Mouse (Mus musculus): ENCODE measurements around the gene Fam160a1. TPM values are rescaled to one million over a fixed set of nuclear protein-coding genes. Genes with fewer than 3 reads are reported as not detected.

Fam160a1 gene
- polyA plus RNA-seq, 1 experiment from 2014 or later, result 0.59 TPM

- Histone ChIP-seq H3K9me3 (no peaks in the 10 kb centered on the region), H3K27me3 (no peaks in the 10 kb centered on the region), H3K4me3 (replicated peaks) (no peak overlapping the region), H3K27ac (no peak overlapping the region), H3K4me1 (peaks cover 10% of the 10 kb centered on the region), H3K4me2 (no peak overlapping the region), H3K36me3 (replicated peaks) (no peaks in the 10 kb centered on the region), H3K9ac (no peak overlapping the region)
- ATAC-seq (ENCODE audit: low FRiP score), result no peak
- 79% methylated on average over 1 of the region's 1 CpGs for WGBS
Observed at GRCm38 (mm10) chr3:85846316-85846715, 29.2 kb upstream of the Fam160a1 start.

GRCm38 (mm10) chr3:85845341-85845740 lies 28.2 kb upstream of the Fam160a1 start:
- Histone ChIP-seq H3K9ac (no peak overlapping the region), H3K4me1 (peaks cover 10% of the 10 kb centered on the region), H3K27me3 (no peaks in the 10 kb centered on the region), H3K4me3 (replicated peaks) (no peak overlapping the region), H3K36me3 (replicated peaks) (no peaks in the 10 kb centered on the region), H3K9me3 (no peaks in the 10 kb centered on the region), H3K4me2 (no peak overlapping the region), H3K27ac (no peak overlapping the region)
- WGBS, result 93% methylated on average over 6 of the region's 6 CpGs
- no peak for ATAC-seq (ENCODE audit: low FRiP score)

- H3K4me1 ChIP-seq, result peaks cover 10% of the 10 kb centered on the region
Observed at GRCm38 (mm10) chr3:85842881-85843218, 25.8 kb upstream of the Fam160a1 start.

GRCm38 (mm10) chr3:85842177-85842880 lies 25.2 kb upstream of the Fam160a1 start:
- H3K4me1 ChIP-seq, result peaks cover 10% of the 10 kb centered on the region
- H3K27me3 ChIP-seq, result no peaks in the 10 kb centered on the region
- H3K36me3 ChIP-seq (replicated peaks), result no peaks in the 10 kb centered on the region
- ATAC-seq (ENCODE audit: low FRiP score), result no peak
- no peak overlapping the region for H3K4me2 ChIP-seq
- no peak overlapping the region for H3K9ac ChIP-seq
- 47% methylated on average over 9 of the region's 9 CpGs for WGBS
- H3K9me3 ChIP-seq, result no peaks in the 10 kb centered on the region
- no peak overlapping the region for H3K27ac ChIP-seq
- no peak overlapping the region for H3K4me3 ChIP-seq (replicated peaks)

More at GRCm38 (mm10) chr3:85842881-85843218, 25.8 kb upstream of the Fam160a1 start:
- Histone ChIP-seq H3K9ac (no peak overlapping the region), H3K27me3 (no peaks in the 10 kb centered on the region), H3K4me2 (no peak overlapping the region), H3K36me3 (replicated peaks) (no peaks in the 10 kb centered on the region), H3K4me3 (replicated peaks) (no peak overlapping the region), H3K9me3 (no peaks in the 10 kb centered on the region), H3K27ac (no peak overlapping the region)
- no peak for ATAC-seq (ENCODE audit: low FRiP score)

GRCm38 (mm10) chr3:85841454-85842176 lies 24.5 kb upstream of the Fam160a1 start:
- no peak overlapping the region for H3K9ac ChIP-seq
- H3K9me3 ChIP-seq, result no peaks in the 10 kb centered on the region
- WGBS, result 28% methylated on average over 2 of the region's 2 CpGs
- no peaks in the 10 kb centered on the region for H3K36me3 ChIP-seq (replicated peaks)
- H3K27ac ChIP-seq, result no peak overlapping the region
- H3K27me3 ChIP-seq, result no peaks in the 10 kb centered on the region
- H3K4me1 ChIP-seq, result peaks cover 10% of the 10 kb centered on the region
- no peak overlapping the region for H3K4me2 ChIP-seq
- H3K4me3 ChIP-seq (replicated peaks), result no peak overlapping the region
- no peak for ATAC-seq (ENCODE audit: low FRiP score)

GRCm38 (mm10) chr3:85833627-85834026 lies 16.5 kb upstream of the Fam160a1 start:
- H3K9ac ChIP-seq, result no peak overlapping the region

GRCm38 (mm10) chr3:85832490-85833155 lies 15.5 kb upstream of the Fam160a1 start:
- H3K9me3 ChIP-seq, result no peaks in the 10 kb centered on the region
- no peaks in the 10 kb centered on the region for H3K27me3 ChIP-seq
- no peak overlapping the region for H3K27ac ChIP-seq
- no peak overlapping the region for H3K4me3 ChIP-seq (replicated peaks)
- H3K4me1 ChIP-seq, result peaks cover 6% of the 10 kb centered on the region; the same call in 1 of the 2 replicates
- 55% methylated on average over 10 of the region's 10 CpGs for whole genome bisulfite sequencing
- H3K4me2 ChIP-seq, result no peak overlapping the region
- no peak for ATAC-seq (ENCODE audit: low FRiP score)
- no peak overlapping the region for H3K9ac ChIP-seq
- H3K36me3 ChIP-seq (replicated peaks), result no peaks in the 10 kb centered on the region

More at GRCm38 (mm10) chr3:85833627-85834026, 16.5 kb upstream of the Fam160a1 start:
- 68% methylated on average over 1 of the region's 1 CpGs for WGBS
- Histone ChIP-seq H3K4me3 (replicated peaks) (no peak overlapping the region), H3K4me2 (no peak overlapping the region), H3K9me3 (no peaks in the 10 kb centered on the region), H3K4me1 (peaks cover 6% of the 10 kb centered on the region; the same call in 1 of the 2 replicates), H3K27me3 (no peaks in the 10 kb centered on the region), H3K27ac (no peak overlapping the region), H3K36me3 (replicated peaks) (no peaks in the 10 kb centered on the region)
- ATAC-seq (ENCODE audit: low FRiP score), result no peak

GRCm38 (mm10) chr3:85831785-85832184 lies 14.7 kb upstream of the Fam160a1 start:
- Histone ChIP-seq H3K4me2 (no peak overlapping the region), H3K4me3 (replicated peaks) (no peak overlapping the region), H3K27ac (no peak overlapping the region), H3K4me1 (peaks cover 6% of the 10 kb centered on the region; the same call in 1 of the 2 replicates), H3K36me3 (replicated peaks) (no peaks in the 10 kb centered on the region), H3K9ac (no peak overlapping the region), H3K9me3 (no peaks in the 10 kb centered on the region), H3K27me3 (no peaks in the 10 kb centered on the region)
- WGBS, result 81% methylated on average over 1 of the region's 1 CpGs
- no peak for ATAC-seq (ENCODE audit: low FRiP score)

- no peak for ATAC-seq (ENCODE audit: low FRiP score)
- no peak overlapping the region for H3K4me3 ChIP-seq (replicated peaks)
Observed at GRCm38 (mm10) chr3:85829047-85829446, 12.0 kb upstream of the Fam160a1 start.

GRCm38 (mm10) chr3:85827815-85828214 lies 10.7 kb upstream of the Fam160a1 start:
- Histone ChIP-seq H3K9me3 (no peaks in the 10 kb centered on the region), H3K4me2 (no peak overlapping the region), H3K4me3 (replicated peaks) (no peak overlapping the region), H3K27ac (no peak overlapping the region), H3K9ac (no peak overlapping the region), H3K4me1 (peaks cover 5% of the 10 kb centered on the region; the same call in 1 of the 2 replicates), H3K27me3 (no peaks in the 10 kb centered on the region), H3K36me3 (replicated peaks) (no peaks in the 10 kb centered on the region)
- no peak for ATAC-seq (ENCODE audit: low FRiP score)
- WGBS, result 60% methylated on average over 6 of the region's 6 CpGs

More at GRCm38 (mm10) chr3:85829047-85829446, 12.0 kb upstream of the Fam160a1 start:
- Histone ChIP-seq H3K36me3 (replicated peaks) (no peaks in the 10 kb centered on the region), H3K4me1 (peaks cover 6% of the 10 kb centered on the region; the same call in 1 of the 2 replicates), H3K27ac (no peak overlapping the region), H3K9ac (no peak overlapping the region), H3K27me3 (no peaks in the 10 kb centered on the region), H3K9me3 (no peaks in the 10 kb centered on the region), H3K4me2 (no peak overlapping the region)
- WGBS, result 78% methylated on average over 4 of the region's 4 CpGs

GRCm38 (mm10) chr3:85827283-85827682 lies 10.2 kb upstream of the Fam160a1 start:
- no peak for ATAC-seq (ENCODE audit: low FRiP score)

GRCm38 (mm10) chr3:85820839-85821548 lies 3.9 kb upstream of the Fam160a1 start:
- Histone ChIP-seq H3K4me1 (no peaks in the 10 kb centered on the region), H3K4me2 (no peak overlapping the region), H3K4me3 (replicated peaks) (no peak overlapping the region), H3K9ac (no peak overlapping the region), H3K27me3 (no peaks in the 10 kb centered on the region), H3K9me3 (no peaks in the 10 kb centered on the region), H3K36me3 (replicated peaks) (no peaks in the 10 kb centered on the region), H3K27ac (no peak overlapping the region)
- WGBS, result 85% methylated on average over 15 of the region's 15 CpGs
- ATAC-seq (ENCODE audit: low FRiP score), result no peak

More at GRCm38 (mm10) chr3:85827283-85827682, 10.2 kb upstream of the Fam160a1 start:
- Histone ChIP-seq H3K36me3 (replicated peaks) (no peaks in the 10 kb centered on the region), H3K4me1 (no peaks in the 10 kb centered on the region), H3K9ac (no peak overlapping the region), H3K27ac (no peak overlapping the region), H3K9me3 (no peaks in the 10 kb centered on the region), H3K4me2 (no peak overlapping the region), H3K27me3 (no peaks in the 10 kb centered on the region), H3K4me3 (replicated peaks) (no peak overlapping the region)
- WGBS, result 76% methylated on average over 4 of the region's 4 CpGs
